Mouse (Mus musculus) naive thymus-derived CD4-positive, alpha-beta T cell, adult 5 months (primary cell): ENCODE results near the gene Lsm12. TPM values are rescaled to one million over a fixed set of nuclear protein-coding genes. Genes with fewer than 3 reads are reported as not detected.

Experiments
- polyA plus RNA-seq: library from polyadenylated mRNA; unstranded; fragments of 100-300 nt; shearing (Covaris generic); gene quantifications from one replicate; pipeline ENCODE4 v1.2.1, GENCODE M21; 2017

The Lsm12 gene
- polyA plus RNA-seq: 106 TPM

GRCm38 (mm10) chr11:102184646-102185495 is at the start of gene Lsm12:
Gene Lsm12 (minus strand): TSS chr11:102185296.

GRCm38 (mm10) chr11:102230006-102230741 is 45.1 kb upstream of the Lsm12 start, which contains the start of gene Hdac5:
Gene Hdac5 (minus strand): TSS chr11:102230166.

GRCm38 (mm10) chr11:102189461-102190436 is 4.7 kb upstream of the Lsm12 start, which contains the start of gene G6pc3:
Gene G6pc3 (plus strand): TSS chr11:102189620.

GRCm38 (mm10) chr11:102156039-102156785 is 28.9 kb downstream of the Lsm12 start, which contains the start of gene Tmem101:
Gene Tmem101 (minus strand): TSS chr11:102156404.

DNA sequence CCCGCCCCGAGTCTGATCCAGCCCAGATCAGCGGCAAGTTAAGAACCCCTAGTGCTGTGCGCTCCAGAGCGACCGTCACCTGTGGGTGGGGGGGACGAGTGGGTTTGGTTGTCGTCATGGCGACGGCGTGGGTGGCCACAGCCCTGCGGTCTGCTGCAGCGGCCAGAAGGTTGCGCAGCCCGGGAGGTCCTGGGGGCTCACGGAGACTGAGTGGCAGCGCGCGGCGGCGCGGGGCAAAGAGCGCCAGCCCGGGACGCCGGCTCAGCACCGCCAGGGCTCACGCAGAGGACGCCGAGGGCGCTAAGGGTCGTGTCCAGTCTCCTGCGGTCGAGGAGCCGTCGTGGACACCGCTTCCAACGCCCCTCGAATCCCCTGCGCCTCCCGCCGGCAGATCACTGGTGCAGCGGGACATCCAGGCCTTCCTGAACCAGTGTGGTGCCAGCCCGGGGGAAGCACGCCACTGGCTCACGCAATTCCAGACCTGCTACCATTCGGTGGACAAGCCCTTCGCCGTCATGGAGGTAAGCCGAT is 39.6 kb downstream of the Lsm12 start, which contains the start of gene Nags:
Gene Nags (plus strand): TSS at position 43 of the 531 bp plus-strand sequence.

Other genes starting within 250 kb of the Lsm12 start
- not detected for gene Sost, start 218.3 kb downstream of the Lsm12 start, polyA plus RNA-seq
- not detected for gene Cfap97d1, start 201.0 kb downstream of the Lsm12 start, polyA plus RNA-seq
- not detected for gene Dusp3, start 198.3 kb downstream of the Lsm12 start, polyA plus RNA-seq
- gene Mpp3, start 156.8 kb downstream of the Lsm12 start, polyA plus RNA-seq: 0.12 TPM
- gene Cd300lg, start 143.8 kb downstream of the Lsm12 start, polyA plus RNA-seq: not detected
- 0.80 TPM for gene Mpp2, start 96.8 kb downstream of the Lsm12 start, polyA plus RNA-seq
- not detected for gene Ppy, start 84.0 kb downstream of the Lsm12 start, polyA plus RNA-seq
- not detected for gene Pyy, start 77.5 kb downstream of the Lsm12 start, polyA plus RNA-seq
- not detected for gene Nags, start 39.8 kb downstream of the Lsm12 start, polyA plus RNA-seq
- gene Tmem101, start 28.9 kb downstream of the Lsm12 start, polyA plus RNA-seq: 3.7 TPM
- 28.8 TPM for gene G6pc3, start 4.3 kb upstream of the Lsm12 start, polyA plus RNA-seq
- gene Hdac5, start 44.9 kb upstream of the Lsm12 start, polyA plus RNA-seq: 77.9 TPM
- not detected for gene BC030867, start 63.6 kb upstream of the Lsm12 start, polyA plus RNA-seq
- gene Asb16, start 83.4 kb upstream of the Lsm12 start, polyA plus RNA-seq: not detected
- 48.9 TPM for gene Tmub2, start 99.6 kb upstream of the Lsm12 start, polyA plus RNA-seq
- 21.2 TPM for gene Atxn7l3, start 111.3 kb upstream of the Lsm12 start, polyA plus RNA-seq
- gene Ubtf, start 134.4 kb upstream of the Lsm12 start, polyA plus RNA-seq: 118 TPM
- gene Slc4a1, start 180.9 kb upstream of the Lsm12 start, polyA plus RNA-seq: not detected
- 4.2 TPM for gene Rundc3a, start 208.1 kb upstream of the Lsm12 start, polyA plus RNA-seq
- gene Slc25a39, start 222.7 kb upstream of the Lsm12 start, polyA plus RNA-seq: 46.0 TPM
- gene Grn, start 245.0 kb upstream of the Lsm12 start, polyA plus RNA-seq: 11.8 TPM